ENCODE assay signal across 14 mouse cellular contexts in the genomic region with DNA sequence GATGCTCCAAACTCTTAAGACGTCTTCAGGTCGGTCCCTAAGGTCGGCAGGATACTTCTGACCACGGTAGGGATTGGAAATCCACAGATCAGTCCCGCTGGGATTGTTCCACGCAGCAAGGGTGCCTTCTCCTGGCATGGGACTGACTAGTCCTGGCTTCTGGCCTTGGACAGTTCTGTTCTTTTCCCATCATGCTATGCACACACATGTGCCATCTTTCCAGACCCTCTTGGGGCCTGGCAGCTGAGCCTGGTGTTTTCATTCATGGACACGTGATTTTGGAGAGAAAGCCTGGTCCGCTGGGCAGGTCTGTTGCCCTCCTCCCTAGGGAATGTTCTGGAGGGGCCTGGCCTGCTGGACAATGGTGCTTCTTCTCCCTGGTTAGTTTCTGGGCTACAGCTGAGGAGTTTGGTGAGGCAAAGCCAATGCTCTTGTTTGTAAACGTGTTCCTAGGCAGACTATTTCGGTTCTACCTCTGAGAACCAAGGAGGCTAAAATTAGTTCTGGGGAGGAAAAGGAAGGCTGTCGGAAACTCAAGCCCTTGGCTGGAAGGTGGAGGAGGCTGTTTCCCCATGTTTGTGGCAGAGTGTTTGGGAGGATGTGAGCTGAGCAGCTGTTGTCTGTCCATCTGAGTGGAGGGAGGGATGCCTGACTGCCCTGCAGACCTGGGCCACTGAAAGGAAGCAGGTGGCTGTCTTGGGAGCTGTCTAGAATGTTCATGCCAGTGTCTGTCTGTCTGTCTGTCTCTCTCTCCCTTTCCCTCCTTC. TPM values are rescaled to one million over a fixed set of nuclear protein-coding genes. Genes with fewer than 3 reads are reported as not detected.
DNase-seq lines count a peak whose midpoint lies in the region; ATAC-seq and TF ChIP-seq lines count a peak whose summit lies in the region.
"Had no signal": no experiment of that assay in that cellular context is flagged by ENCODE, and none has a peak within 500 bp of the region (broad histone marks: within the 10 kb centered on the region; RNA-seq: fewer than 3 reads in every experiment).

No protein-coding gene starts in this region.

- H3K9ac ChIP-seq in lung, embryonic 15.5 days, result no peak overlapping the region
- no peak overlapping the region for H3K9ac ChIP-seq in limb, embryonic 13.5 days
- H3K9ac ChIP-seq: lung, embryonic 14.5 days had no signal

- H3K27me3 ChIP-seq in lung, embryonic 15.5 days, result no peaks in the 10 kb centered on the region
- no peaks in the 10 kb centered on the region for H3K27me3 ChIP-seq in limb, embryonic 13.5 days
- H3K27me3 ChIP-seq in thymus, adult 2 months (ENCODE audit: control insufficient read depth, insufficient read depth, low read length), result no peaks in the 10 kb centered on the region

- no peak for TF ChIP-seq CTCF in thymus, adult 2 months (IDR thresholded peaks at IDR 0.05; ENCODE audit: borderline replicate concordance, control insufficient read depth, extremely low read depth, insufficient read depth, low read length, poor library complexity)

- no peak for TF ChIP-seq POLR2A in thymus, adult 2 months (IDR thresholded peaks at IDR 0.05; ENCODE audit: control insufficient read depth, extremely low read depth, insufficient read depth, low read length, poor library complexity)

- ATAC-seq in lung, embryonic 15.5 days (ENCODE audit: borderline replicate concordance, extremely low read depth, low FRiP score, low TSS enrichment), result no peak
- no peak for ATAC-seq in limb, embryonic 13.5 days (ENCODE audit: low FRiP score, low read depth)
- ATAC-seq: intestine, postnatal 0 days; midbrain, embryonic 16.5 days had no signal

- H3K4me1 ChIP-seq in lung, embryonic 15.5 days, result peaks cover 14% of the 10 kb centered on the region
- peaks cover 40% of the 10 kb centered on the region for H3K4me1 ChIP-seq in limb, embryonic 13.5 days
- peaks cover 3% of the 10 kb centered on the region; the same call in 1 of the 2 replicates for H3K4me1 ChIP-seq in thymus, adult 2 months (replicated peaks; ENCODE audit: control insufficient read depth, insufficient read depth, low read length)

- 0 out of 2 replicates have a peak overlapping the region, but pooled peaks have one; percentile 0 for H3K27ac ChIP-seq in lung, embryonic 15.5 days
- peak overlapping the region; percentile 58; the same call in 1 of the 2 replicates for H3K27ac ChIP-seq in limb, embryonic 13.5 days
- no peak overlapping the region for H3K27ac ChIP-seq in thymus, adult 2 months (ENCODE audit: control insufficient read depth, insufficient read depth, low read length)

- WGBS in lung, embryonic 15.5 days, result 71% methylated on average over 11 of the region's 11 CpGs
- WGBS in limb, embryonic 13.5 days, result 82% methylated on average over 11 of the region's 11 CpGs
- WGBS in thymus, adult 2 months, result 85% methylated on average over 11 of the region's 11 CpGs

- H3K9me3 ChIP-seq in lung, embryonic 15.5 days, result no peaks in the 10 kb centered on the region; the same call in 1 of the 2 replicates
- peaks cover 29% of the 10 kb centered on the region for H3K9me3 ChIP-seq in limb, embryonic 13.5 days

- no peak overlapping the region for H3K4me3 ChIP-seq in lung, embryonic 15.5 days
- no peak overlapping the region for H3K4me3 ChIP-seq in limb, embryonic 13.5 days
- no peak overlapping the region for H3K4me3 ChIP-seq in thymus, adult 2 months (ENCODE audit: control insufficient read depth, insufficient read depth, low read length)
- H3K4me3 ChIP-seq: erythroblast, embryonic 14.5 days had no signal

- peak; percentile 35 to 36 for DNase-seq in heart, adult 18-20 months
- no peak for DNase-seq in heart, adult 9 months (ENCODE audit: low spot score in 2 of 2)
- DNase-seq in lung, postnatal 4 days, result no peak
- peak; percentile 58 to 69 for DNase-seq in gastrocnemius, adult 8-10 months (ENCODE audit: low spot score in 2 of 2)
- no peak for DNase-seq in thymus, adult 2 months
- DNase-seq in layer of hippocampus, postnatal 10 days (ENCODE audit: low spot score in 2 of 2), result no peak
- DNase-seq: adrenal gland, postnatal 14 days; cerebellum, adult 8-10 months; lung, embryonic 14.5 days had no signal

- no peak overlapping the region for H3K4me2 ChIP-seq in lung, embryonic 15.5 days
- H3K4me2 ChIP-seq in limb, embryonic 13.5 days (replicated peaks), result 0 out of 2 replicates have a peak overlapping the region, but pooled peaks have one; percentile 4
- H3K4me2 ChIP-seq: lung, embryonic 14.5 days had no signal

- peaks cover 9% of the 10 kb centered on the region; the same call in 1 of the 2 replicates for H3K36me3 ChIP-seq in lung, embryonic 15.5 days
- H3K36me3 ChIP-seq in limb, embryonic 13.5 days, result peaks cover 38% of the 10 kb centered on the region
- no peaks in the 10 kb centered on the region for H3K36me3 ChIP-seq in thymus, adult 2 months (ENCODE audit: control insufficient read depth, insufficient read depth, low read length)

RNA-seq across cellular contexts. Expression of gene Acvr2b, which starts 7.2 kb away (rescaled TPM):
- 1 to 10 TPM; 3.4 to 4.7 TPM for total RNA-seq in heart, adult 18-20 months (2021)
- 14.1 and 18.8 TPM in 2 replicates for polyA plus RNA-seq in lung, embryonic 15.5 days (2015; fragmentation: Nextera tagmentation; extraction: Ambion mirVana)
- 10 to 100 TPM; 17.1 to 18.9 (median 18.7) TPM for total RNA-seq in gastrocnemius, adult 8-10 months (2022)
- 23.1 and 26.3 TPM in 2 replicates for polyA plus RNA-seq in limb, embryonic 13.5 days (2015; fragmentation: Nextera tagmentation; extraction: Ambion mirVana)
- 7.7 and 8.3 TPM in 2 replicates for polyA plus RNA-seq in thymus, adult 2 months (2012; rRNA removed)
- total RNA-seq in layer of hippocampus, postnatal 10 days (2021), result 10 to 100 TPM; 10.2 to 12.6 TPM

RNA-seq across cellular contexts. Expression of gene Exog, which starts 35.7 kb away (rescaled TPM):
- total RNA-seq in heart, adult 18-20 months (2021), result 1 to 10 TPM; 2.7 to 4.0 TPM
- polyA plus RNA-seq in lung, embryonic 15.5 days (2015; fragmentation: Nextera tagmentation; extraction: Ambion mirVana), result 27.3 and 29.2 TPM in 2 replicates
- total RNA-seq in gastrocnemius, adult 8-10 months (2022), result 1 to 10 TPM; 1.4 to 1.8 (median 1.6) TPM
- polyA plus RNA-seq in limb, embryonic 13.5 days (2015; fragmentation: Nextera tagmentation; extraction: Ambion mirVana), result 40.7 and 42.3 TPM in 2 replicates
- polyA plus RNA-seq in thymus, adult 2 months (2012; rRNA removed), result 9.2 and 9.4 TPM in 2 replicates
- 10 to 100 TPM; 22.7 to 26.5 TPM for total RNA-seq in layer of hippocampus, postnatal 10 days (2021)

RNA-seq across cellular contexts. Expression of gene Slc22a14, which starts 43.7 kb away (rescaled TPM):
- not detected for total RNA-seq in heart, adult 18-20 months (2021)
- polyA plus RNA-seq in lung, embryonic 15.5 days (2015; fragmentation: Nextera tagmentation; extraction: Ambion mirVana), result 0.10 TPM in 1 of 2 replicates, not detected in the other
- not detected for total RNA-seq in gastrocnemius, adult 8-10 months (2022)
- 0.09 TPM in 1 of 2 replicates, not detected in the other for polyA plus RNA-seq in limb, embryonic 13.5 days (2015; fragmentation: Nextera tagmentation; extraction: Ambion mirVana)
- 0.16 and 0.17 TPM in 2 replicates for polyA plus RNA-seq in thymus, adult 2 months (2012; rRNA removed)
- total RNA-seq in layer of hippocampus, postnatal 10 days (2021), result not detected
- total RNA-seq: adrenal gland, postnatal 14 days had no signal
- polyA plus RNA-seq: erythroblast, embryonic 14.5 days; intestine, postnatal 0 days; lung, embryonic 14.5 days had no signal

RNA-seq across cellular contexts. Expression of gene Xylb, which starts 51.9 kb away (rescaled TPM):
- total RNA-seq in heart, adult 18-20 months (2021), result under 1 TPM; 0.26 to 0.30 TPM
- polyA plus RNA-seq in lung, embryonic 15.5 days (2015; fragmentation: Nextera tagmentation; extraction: Ambion mirVana), result 4.3 and 4.9 TPM in 2 replicates
- total RNA-seq in gastrocnemius, adult 8-10 months (2022), result under 1 TPM in 2 of 4 experiments, not detected in 2; 0.07 to 0.11 TPM
- polyA plus RNA-seq in limb, embryonic 13.5 days (2015; fragmentation: Nextera tagmentation; extraction: Ambion mirVana), result 6.2 and 6.4 TPM in 2 replicates
- 3.3 and 5.3 TPM in 2 replicates for polyA plus RNA-seq in thymus, adult 2 months (2012; rRNA removed)
- total RNA-seq in layer of hippocampus, postnatal 10 days (2021), result 1 to 10 TPM; 4.4 to 4.8 TPM

Comparison
In these comparisons a context has a peak if more than half of its experiments do, and no peak if none do; other contexts are left out.
1. DNase-seq: peak in heart, adult 18-20 months (2 of 2) and gastrocnemius, adult 8-10 months (2 of 2); none in heart, adult 9 months (0 of 2), lung, postnatal 4 days (0 of 2), thymus, adult 2 months (single experiment) and layer of hippocampus, postnatal 10 days (0 of 2).
2. RNA of gene Exog, which starts 35.7 kb away (total RNA-seq): 22.7 to 26.5 TPM in layer of hippocampus, postnatal 10 days; 2.7 to 4.0 TPM in heart, adult 18-20 months and 1.4 to 1.8 TPM in gastrocnemius, adult 8-10 months; every median in the first group is over 4 times any median in the second.